Mouse (Mus musculus): ENCODE measurements around the gene Srek1ip1.

The Srek1ip1 gene

DNA sequence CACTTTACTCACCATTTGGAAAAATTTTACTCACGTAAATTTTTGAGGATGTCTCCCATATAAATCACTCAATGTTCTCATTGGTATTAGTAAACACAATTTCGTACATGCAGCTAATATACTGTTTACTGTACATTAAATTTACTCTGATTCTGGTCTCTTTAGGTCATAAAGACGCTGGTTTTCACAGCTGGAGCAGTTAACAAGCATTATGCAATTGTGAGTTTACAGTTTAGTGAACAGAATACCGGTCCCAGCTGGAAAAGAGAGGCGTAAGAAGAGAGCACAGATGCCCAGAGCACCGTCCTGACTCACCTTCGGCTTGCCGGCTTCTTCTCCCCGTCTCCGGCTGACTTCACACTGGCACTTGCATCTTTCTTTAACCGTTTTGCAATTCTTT lies at the start of gene Srek1ip1:
TSS of gene Srek1ip1 (plus strand) at position 301 of the 400 bp plus-strand sequence.
- DNase-seq: no peak

DNA sequence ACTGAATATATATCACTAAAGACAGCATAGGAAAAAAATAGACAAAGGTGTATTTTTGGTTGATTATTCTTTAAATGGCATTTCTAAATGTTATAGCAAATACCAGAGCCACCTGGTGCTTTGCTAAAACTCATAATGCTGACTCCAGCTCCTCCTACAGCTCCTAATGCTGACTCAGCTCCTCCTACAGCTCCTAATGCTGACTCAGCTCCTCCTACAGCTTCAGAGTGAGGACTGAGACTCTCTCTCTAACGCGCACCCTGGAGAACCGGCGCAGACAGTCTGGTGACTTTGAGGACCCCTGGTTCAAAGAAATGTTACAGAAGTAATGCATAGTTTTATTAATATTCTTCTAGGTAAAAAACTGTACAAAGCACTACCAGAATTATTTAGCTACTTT lies 49.4 kb upstream of the Srek1ip1 start:
- no peak for DNase-seq

DNA sequence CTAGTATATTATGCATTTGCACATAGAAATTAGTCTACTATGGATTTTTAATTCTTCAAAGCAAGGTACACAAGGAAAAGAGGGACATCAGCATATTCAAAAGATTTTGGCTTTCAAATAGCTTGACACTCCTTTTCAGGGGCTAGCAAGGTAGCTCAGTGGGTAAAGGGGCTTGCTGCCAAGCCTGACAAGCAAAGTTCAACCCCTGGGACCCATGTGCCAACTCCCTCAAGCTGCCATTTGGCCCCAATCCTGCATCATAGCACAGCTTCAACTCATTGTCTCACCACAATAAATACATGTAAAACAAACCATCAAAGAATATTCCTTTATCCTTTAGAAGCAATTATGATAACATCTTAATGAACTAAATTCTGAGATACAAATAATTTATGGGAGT lies 45.3 kb upstream of the Srek1ip1 start:
- DNase-seq: no peak

DNA sequence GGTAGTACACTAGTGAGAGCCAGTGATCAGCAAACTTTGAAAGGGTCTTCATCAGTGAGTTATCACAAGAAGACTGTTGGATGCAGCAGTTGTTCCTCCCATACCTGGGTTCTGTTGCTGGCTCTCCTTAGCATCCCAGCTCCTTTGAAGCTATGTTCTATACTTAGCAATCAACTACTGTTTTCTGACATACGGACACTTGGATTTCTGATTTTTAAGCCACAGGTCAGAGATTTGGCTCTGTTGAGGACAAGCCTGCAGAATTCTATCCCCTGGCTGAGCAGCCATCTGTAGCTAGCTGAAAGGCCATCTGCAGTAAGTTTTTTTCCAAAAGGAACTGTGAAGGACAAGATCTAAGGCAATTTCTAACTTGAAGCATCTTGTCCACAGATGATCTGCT lies 32.9 kb upstream of the Srek1ip1 start:
- DNase-seq: no peak

DNA sequence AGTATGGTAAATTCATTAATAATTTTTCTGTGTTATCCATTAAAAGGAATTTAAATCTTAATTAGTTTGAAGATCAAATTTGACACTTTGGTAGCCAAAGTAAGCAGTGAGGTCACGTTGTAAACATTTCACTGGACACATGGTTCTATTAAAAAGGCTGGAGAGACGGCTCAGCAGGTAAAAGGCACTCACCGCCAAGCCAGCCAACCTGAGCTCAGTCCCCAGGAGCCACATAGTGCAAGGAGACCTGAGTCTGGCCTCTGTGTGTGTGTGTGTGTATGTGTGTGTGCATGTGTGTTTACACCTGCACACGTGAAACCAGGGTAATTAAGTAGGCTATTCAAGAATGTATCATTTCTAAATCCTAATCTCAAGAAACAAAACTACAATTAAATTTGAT lies 29.9 kb upstream of the Srek1ip1 start:
- DNase-seq: no peak

DNA sequence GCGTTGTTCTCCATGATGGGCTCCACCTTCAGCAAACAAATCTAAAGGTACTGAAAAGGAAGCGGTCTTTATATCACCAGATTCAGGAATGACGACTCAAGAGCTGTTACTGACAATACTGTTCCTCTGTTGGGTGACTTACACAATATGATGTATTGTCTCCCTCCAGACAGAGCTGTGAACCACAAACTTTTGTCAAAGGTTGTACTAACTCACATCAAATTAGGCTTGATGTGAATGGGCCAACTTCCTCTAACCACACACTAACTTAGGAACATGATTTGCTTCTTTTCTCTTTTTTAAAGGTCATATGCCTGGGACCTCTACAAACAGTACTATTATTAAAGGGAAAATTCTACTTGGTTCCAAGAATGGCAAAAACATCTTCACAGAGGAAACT lies 29.1 kb upstream of the Srek1ip1 start:
- DNase-seq: no peak

DNA sequence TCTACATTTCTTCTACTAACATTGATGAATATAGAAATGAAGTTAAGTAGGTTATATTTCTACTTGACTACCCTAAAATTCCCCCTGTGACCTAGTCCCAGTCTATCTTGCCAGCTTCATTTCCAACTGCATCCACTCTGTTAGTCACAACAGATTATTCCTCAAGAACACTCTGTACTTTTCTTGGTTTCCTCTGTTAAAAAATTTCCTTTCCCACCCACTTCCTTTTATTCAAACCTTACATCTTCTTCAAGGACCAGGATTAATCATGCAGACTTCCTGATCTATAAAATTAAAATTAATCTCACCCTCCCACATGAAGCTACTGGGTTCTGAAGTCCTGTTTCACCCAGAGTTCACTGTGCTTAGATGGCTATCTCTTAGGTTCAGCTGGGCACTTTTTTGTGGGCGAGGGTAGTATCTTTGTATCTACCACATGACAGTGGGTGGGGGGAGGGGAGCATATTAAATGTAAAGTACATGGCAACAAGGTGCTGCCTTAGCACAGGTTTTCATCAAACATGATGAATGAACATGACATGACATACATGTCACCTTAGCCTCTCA lies 13.1 kb upstream of the Srek1ip1 start:
- no peak for DNase-seq

DNA sequence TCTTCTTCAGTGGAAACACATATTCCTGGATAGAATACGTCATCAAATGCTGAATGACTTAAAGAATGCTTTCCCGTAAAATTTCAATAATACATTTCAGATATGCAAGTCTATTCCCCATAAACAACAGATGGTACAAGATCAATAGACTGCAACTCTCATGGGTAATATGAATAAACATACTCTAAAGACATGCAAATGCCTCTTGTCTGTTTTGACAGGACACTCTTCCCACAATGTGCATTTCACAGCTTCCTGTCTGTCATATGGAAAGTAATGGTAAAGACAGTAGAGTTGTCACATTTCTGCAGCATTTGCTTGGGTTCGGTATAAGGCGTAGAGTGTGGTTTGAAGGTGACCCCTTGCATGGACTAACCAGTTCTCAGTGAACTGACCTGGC lies 5.0 kb upstream of the Srek1ip1 start:
- no peak for DNase-seq

DNA sequence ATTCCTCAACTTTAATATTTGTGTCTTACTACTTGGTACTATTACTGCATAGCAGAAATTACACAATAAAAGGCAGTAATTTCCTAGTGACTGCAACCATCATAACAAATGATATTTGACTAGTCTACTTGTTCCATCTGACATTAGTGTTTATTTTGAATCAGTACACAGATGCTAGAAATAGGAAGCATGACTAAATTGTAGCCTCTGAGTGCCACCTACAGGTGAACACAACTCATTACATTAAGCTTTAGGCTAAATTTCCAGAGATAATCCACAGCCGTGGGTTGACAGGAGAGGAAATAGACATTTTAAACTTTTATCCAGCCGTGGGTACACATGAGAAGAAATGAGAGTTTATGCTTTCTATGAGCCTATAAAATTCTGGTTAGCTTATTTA lies 2.6 kb upstream of the Srek1ip1 start:
- no peak for DNase-seq

DNA sequence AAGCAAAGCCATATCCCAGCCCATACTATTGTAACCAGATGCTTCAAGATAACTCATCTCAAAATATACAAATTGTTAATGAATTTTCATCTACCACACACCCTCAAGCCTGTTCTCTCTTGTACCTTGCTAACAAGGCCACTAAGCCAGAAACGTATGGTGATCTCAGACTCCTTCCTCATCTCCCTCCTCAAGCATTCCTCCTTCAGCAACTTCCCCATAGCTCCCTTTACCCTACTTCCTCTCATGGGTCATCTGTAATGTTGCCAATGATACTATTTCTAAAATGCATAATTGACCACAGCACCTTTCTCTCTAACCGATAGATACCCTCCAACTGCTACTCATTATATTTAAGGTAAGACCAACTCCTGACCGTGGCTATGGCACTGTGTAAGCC lies 2.1 kb downstream of the Srek1ip1 start:
- no peak for DNase-seq

DNA sequence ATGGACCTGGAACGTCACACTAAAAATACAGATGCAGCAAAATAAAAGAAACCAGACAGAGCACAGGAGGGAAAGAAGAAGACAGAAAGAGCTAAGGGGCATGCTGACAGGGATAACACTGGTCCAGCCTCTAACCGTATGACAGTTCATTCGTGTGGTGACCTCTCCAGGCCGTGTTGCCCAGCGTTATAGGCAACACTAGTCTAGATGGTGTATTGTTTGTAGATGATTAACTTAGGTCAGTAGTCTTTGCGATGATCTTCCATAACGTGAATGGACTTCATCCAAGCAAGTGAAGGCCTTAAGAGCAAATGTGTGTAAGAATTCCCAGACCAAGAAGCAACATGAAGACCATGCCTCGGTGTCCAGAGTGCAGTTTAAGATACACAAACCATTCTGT lies 6.8 kb downstream of the Srek1ip1 start:
- DNase-seq: no peak

DNA sequence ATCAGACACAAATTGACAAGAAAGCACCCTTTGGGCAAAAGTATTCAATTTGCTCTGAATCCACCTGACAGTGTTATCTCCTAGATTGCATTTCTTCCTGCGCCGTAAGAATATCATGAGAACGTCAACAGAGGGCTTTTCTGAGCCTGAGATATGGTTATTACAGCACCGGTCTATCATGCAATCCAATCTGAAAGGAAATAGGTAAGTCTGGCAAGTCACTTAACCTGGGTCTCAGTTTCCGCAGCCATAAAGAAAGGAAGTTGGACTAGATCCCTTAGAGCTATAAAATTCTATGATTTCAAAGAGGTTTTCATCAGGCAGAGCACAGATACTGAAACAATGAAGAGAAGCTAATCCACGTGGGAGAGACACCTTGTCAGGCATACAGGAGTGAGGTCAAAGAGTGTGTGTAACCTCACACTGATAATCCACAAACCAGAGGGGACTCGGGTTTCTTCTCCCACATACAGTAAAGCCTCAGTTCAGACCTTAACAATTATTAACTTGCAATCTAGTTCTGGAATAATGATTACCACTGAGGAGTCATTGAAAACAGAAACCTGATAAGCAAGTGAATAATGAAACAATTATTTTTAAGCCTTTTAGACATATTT lies 7.4 kb downstream of the Srek1ip1 start:
- DNase-seq: no peak

DNA sequence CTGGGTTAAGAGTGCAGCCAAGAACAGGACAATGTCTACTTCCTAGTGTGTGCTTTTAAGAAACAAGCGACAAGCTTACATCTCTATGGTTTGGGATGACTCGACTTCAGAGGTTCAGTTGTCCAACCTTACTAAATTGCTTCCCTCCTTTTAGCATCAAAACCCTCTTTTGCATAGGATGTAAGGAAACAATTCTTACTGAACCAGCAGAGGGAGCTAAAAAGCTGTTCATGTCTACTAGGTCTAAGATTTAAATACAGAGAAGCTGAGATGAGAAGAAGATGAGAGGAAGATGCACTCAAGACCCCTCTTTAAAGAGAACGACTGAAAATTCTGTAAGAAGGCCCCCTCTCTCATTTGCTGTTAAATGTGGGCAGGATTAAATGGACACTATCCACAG lies 13.4 kb downstream of the Srek1ip1 start:
- no peak for DNase-seq

DNA sequence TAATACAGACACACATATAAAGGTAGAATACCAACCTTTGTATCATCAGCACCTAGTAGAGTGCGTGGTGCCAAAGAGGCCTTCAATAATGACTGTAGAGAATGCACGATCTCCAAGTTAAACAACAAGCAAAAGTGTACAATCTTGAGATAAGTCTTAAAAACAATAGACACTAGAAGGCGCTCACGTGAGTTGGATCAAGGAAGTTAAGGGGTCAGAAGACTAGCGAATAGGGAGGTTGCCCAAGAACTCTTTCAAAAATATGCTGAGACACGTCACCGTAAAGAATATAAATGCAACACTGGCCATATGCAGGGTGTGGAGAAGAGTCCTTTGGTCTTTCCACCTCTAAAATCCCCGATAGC lies 24.0 kb downstream of the Srek1ip1 start:
- DNase-seq: no peak

DNA sequence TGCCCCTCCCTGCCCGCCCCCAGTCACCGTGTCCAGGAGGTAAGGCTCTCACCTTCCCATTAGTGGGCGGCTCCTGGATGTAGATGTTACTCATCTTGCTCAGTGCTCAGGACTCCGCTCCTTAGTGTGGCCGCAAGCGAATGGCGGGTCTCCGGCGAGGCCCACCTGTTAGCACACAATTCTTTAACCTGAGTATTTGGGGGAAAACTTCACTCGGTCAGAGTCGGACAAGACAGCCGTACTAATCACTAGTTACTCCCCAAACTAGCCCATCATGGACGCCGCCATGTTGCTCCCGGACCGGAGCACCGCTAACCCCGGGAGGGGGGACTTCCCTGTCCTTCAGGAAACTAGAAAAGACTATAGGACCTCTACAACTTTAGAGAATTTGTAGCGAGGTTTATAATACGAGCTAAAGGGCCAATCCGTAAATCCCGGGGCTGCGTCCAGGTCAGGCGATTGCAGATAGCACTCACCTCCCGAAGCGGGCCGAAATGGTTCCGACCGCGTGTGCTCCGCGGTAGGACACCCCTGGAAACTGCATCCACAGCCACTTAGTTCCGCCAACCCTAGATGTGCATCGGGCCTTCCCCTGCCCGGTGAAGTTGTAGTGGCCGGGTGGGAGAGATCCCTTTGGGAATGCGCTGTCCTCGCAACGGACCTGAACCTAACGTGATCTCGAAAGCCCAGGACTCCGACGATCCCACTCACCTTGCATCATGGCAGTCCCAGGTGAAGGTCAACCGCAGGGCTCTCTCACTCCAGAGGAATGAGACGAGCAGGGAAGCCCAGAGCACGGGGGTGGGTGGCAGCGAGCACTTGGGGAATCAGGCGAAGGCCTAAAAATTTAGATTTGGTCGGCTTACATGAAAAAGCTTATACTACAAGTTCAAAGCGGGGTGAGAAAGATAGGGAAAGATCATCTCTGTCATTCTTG lies 24.6 kb downstream of the Srek1ip1 start, which contains the start of gene Cwc27:
TSS of gene Cwc27 (minus strand) at position 508 of the 937 bp plus-strand sequence.
- peak; percentile 63 to 78 for DNase-seq

DNA sequence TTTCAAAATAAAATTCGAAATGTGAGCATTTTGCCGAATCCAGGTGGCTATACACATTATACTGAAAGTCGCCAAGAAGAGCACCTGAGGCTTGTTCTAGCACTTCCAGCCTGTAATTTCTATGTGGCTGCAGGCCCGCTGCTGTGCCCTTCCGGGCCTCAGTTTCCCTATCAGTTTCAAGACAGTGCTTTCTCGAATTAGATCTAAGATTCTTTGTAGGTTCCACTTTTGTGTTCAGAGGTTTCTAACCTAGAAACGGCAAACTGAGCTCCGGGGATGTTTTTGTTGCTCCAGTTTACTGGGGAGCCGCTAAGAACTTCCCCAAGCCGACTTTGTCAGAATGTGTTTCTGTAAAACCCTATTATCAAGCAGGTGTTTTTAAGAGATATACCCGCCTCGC lies 25.4 kb downstream of the Srek1ip1 start:
- DNase-seq: peak in 1 of 2 experiments; percentile 6

DNA sequence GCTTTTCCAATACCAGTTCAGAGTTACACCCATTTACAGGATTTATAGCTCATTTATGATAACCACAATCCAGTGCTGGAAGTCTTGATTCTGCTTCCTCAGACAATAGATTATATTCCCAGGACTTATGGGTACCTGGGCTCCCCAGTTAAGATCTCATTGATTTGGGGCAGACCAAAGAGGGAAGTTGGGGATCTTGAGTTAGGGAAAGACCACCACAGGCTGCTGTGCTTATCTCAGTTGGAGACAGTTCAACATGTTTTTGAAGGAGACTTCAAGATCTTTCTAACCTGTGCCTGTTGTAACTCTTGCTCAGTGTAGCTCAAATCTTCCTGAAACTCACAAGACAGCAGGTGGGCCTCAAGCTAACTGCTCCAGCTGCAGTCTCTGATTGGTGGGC lies 28.9 kb downstream of the Srek1ip1 start:
- no peak for DNase-seq

DNA sequence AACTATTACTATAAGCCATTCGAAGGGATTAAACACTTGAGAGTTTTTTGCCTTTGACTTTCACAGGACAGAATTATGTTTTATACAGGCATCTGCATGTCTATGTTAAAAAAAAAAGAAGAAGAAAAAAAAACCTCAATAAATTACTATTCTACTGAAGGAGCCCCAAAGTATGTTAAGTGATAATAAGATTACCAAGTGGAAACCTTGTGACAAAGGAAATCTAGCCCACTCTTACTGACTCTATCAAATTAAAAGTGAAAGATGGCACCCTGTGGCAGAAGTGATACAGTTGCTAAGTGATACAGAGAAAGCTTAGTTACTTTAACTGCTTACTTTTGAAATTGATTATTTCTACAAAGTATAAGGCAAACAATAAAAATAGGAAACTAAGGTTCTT lies 29.6 kb downstream of the Srek1ip1 start:
- DNase-seq: no peak

DNA sequence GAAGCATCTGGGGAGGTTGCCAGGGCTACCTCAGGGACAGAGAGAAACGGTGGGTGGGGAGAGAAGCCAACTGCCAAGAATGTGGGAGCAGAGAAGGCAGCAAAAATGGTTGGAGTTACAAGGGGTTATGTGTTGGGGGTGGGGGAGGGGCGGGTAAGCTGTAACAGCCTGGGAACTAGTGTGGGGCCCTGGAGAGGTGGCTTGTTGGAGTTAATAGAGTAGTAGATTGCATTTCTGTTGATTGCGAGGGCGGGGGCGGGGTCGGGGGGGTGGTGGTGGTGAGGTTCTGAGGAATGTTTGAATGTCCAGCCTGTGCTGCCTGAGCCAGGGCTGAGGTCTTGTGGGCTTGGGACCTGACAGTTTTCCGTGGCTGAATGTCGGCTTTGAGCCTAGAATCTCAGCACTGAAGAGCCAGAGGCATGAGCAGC lies 30.1 kb downstream of the Srek1ip1 start:
- DNase-seq: no peak

DNA sequence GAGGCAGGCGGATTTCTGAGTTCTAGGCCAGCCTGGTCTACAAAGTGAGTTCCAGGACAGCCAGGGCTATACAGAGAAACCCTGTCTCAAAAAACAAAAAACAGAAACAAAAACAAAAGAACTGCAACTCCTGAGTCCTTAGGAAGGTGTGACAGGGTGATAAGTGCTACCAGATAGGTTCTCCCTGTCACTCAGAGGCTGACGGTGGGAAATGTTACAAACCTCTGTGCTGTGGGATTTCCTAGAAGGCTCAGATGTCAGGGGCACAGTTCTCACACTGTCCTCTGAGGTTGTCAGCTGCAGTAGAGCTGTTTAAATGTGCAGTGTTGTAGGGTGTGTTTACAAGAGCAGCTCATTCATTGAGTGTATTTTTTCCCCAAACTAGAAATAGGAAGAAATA lies 33.2 kb downstream of the Srek1ip1 start:
- no peak for DNase-seq

DNA sequence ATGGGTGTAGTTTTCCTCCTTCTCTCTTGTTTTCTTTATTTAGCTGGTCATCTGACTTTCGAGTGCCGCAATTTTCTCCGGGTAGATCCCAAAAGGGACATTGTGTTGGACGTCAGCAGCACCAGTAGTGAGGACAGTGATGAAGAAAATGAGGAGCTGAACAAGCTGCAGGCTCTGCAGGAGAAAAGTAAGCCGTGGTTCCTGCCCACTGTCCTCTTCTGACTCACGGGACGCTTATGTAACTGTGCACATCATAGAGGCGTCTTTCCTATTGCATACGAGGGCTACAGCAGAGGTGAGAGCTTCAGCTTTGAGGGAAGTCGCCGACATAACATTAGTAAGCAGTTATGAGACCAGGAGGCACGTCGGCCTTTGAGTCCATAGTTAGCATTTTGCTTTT lies 40.5 kb downstream of the Srek1ip1 start:
- no peak for DNase-seq

DNA sequence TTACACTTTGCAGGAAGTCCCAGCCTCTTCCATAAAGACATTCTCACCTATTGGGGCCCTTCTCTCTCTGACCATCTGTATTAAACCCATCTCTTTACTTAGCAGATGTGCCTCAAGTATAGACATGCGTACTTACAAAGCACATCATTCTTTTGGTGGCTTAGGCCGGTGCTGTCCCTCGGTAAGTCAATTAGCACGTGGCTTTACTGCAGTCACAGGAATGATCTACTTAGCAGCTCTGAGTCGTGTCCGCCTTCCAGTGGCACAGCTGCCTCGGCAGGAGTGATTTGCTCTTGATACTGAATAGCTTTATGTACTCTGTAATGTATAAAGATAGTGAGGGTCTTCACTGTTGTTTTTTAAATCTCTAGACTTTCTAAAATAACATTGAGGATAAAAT lies 45.3 kb downstream of the Srek1ip1 start:
- no peak for DNase-seq

DNA sequence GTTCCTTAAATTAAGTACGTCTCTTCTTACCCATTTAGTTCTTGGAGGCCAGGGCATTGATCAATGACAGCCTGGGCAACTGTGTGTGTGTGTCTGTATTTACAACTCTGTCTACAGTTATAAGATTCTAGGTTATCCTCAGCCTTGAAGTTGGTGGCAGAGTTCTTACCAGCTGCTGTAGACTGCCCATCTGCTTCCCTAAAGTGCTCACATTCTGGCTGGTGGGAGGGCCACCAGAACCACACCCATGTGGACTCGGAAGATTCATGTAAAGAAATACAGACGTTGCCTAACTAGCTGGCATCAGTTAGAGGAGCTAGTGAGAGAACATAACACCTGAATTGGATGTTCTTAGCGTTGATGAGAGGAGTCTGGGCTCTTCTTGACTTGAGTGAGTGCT lies 49.7 kb downstream of the Srek1ip1 start:
- no peak for DNase-seq

All from spleen, adult 18-20 months (tissue).